Comparison of ENCODE assay signal across 8 mouse cellular contexts in the genomic region with DNA sequence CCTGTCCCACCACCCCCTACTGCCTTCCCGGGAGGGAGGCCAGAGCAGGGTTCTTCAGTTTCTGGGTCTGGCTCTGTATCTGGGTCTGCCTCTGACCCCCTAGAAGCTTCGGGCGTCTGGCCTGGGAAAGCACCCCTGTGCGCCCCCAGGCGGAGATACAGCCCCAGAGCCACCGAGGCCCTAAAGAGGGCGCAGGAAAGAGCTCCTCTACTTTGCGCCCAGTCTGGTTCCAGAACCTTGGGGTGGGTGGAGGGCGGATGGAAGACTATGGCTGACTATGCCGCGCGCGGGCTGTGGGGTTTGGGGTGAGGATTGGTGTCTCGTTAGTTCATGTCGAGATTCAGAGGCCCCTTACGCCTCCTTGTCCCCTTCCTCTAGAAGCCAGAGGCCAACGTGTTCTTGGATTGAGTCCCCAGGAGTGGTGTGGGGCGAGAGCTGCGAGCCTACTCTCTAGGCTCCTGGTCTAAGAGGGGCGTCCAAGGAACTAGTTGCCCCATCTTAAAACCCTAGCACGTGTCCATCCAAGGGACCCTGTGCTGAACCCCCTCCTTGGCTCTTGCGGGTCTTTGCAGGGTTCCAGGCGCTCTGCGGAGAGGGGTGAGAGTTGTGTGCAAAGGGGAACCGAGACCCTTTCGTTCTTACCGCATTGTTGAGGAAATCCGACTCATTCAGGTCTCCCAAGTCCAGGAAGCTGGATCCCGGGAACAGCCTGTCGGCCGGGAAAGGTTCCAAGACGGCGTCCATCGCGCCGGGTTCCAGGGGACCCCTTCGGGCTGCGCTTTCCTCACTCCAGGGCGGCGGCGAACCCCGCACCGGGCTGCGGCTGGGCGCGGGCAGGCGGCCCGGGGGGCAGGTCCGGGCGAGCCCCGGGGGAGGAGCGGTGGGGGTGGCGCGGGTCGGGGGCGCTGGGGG. TPM values are rescaled to one million over a fixed set of nuclear protein-coding genes. Genes with fewer than 3 reads are reported as not detected.
DNase-seq lines count a peak whose midpoint lies in the region; ATAC-seq lines count a peak whose summit lies in the region.

No protein-coding gene starts in this region.

- 5% methylated on average over 54 of the region's 56 CpGs for WGBS in intestine, embryonic 14.5 days
- WGBS in lung, embryonic 15.5 days = 3% methylated on average over 52 of the region's 56 CpGs

- peak overlapping the region; percentile 61 for H3K27ac ChIP-seq in intestine, embryonic 14.5 days (ENCODE audit: low read depth)
- H3K27ac ChIP-seq in lung, embryonic 15.5 days = peak overlapping the region; percentile 83

- H3K4me1 ChIP-seq in intestine, embryonic 14.5 days (replicated peaks; ENCODE audit: control insufficient read depth, insufficient read depth, low read length) = peaks cover 36% of the 10 kb centered on the region
- peaks cover 65% of the 10 kb centered on the region for H3K4me1 ChIP-seq in lung, embryonic 15.5 days

- peak overlapping the region; percentile 87 for H3K4me2 ChIP-seq in intestine, embryonic 14.5 days (ENCODE audit: low read length)
- H3K4me2 ChIP-seq in lung, embryonic 15.5 days = peak overlapping the region; percentile 95

- peak; percentile 31 for DNase-seq in right cerebral cortex, postnatal 14 days
- DNase-seq in right cerebral cortex, postnatal 25 days = no peak
- DNase-seq in adrenal gland, postnatal 36 days = peak; percentile 40 to 64
- DNase-seq in gastrocnemius, postnatal 10 days = peak; percentile 62
- DNase-seq in intestine, embryonic 14.5 days (ENCODE audit: low spot score) = peak; percentile 75
- DNase-seq in retina, postnatal 1 day = peak; percentile 50
- no peak for DNase-seq in left cerebral cortex, adult 8-10 months (ENCODE audit: low spot score in 2 of 2)

- peak overlapping the region; percentile 66 for H3K4me3 ChIP-seq in intestine, embryonic 14.5 days (ENCODE audit: low read depth, low read length)
- H3K4me3 ChIP-seq in lung, embryonic 15.5 days = peak overlapping the region; percentile 70

- H3K36me3 ChIP-seq in intestine, embryonic 14.5 days (ENCODE audit: control insufficient read depth, insufficient read depth, low read length) = no peaks in the 10 kb centered on the region
- H3K36me3 ChIP-seq in lung, embryonic 15.5 days = no peaks in the 10 kb centered on the region

- peak overlapping the region; percentile 62 for H3K9ac ChIP-seq in intestine, embryonic 14.5 days (ENCODE audit: low read length)
- H3K9ac ChIP-seq in lung, embryonic 15.5 days = peak overlapping the region; percentile 73

- peak; percentile 36; the same call in 1 of the 2 replicates for ATAC-seq in intestine, embryonic 14.5 days (replicated peaks; ENCODE audit: low FRiP score, low TSS enrichment, low read depth)
- ATAC-seq in lung, embryonic 15.5 days (ENCODE audit: borderline replicate concordance, extremely low read depth, low FRiP score, low TSS enrichment) = peak; percentile 56

- no peaks in the 10 kb centered on the region for H3K27me3 ChIP-seq in intestine, embryonic 14.5 days (replicated peaks; ENCODE audit: control insufficient read depth, insufficient read depth, low read length)
- H3K27me3 ChIP-seq in lung, embryonic 15.5 days = no peaks in the 10 kb centered on the region

- H3K9me3 ChIP-seq in intestine, embryonic 14.5 days (ENCODE audit: control insufficient read depth, low read length) = no peaks in the 10 kb centered on the region
- H3K9me3 ChIP-seq in lung, embryonic 15.5 days = no peaks in the 10 kb centered on the region

RNA-seq across cellular contexts. Expression of gene Creb3l1, which starts 0.7 kb away (rescaled TPM):
- 10 to 100 TPM in 1 of 2 experiments, 1 to 10 TPM in 1; 6.2 to 30.5 TPM for total RNA-seq in adrenal gland, postnatal 36 days (2021)
- 10 to 100 TPM; 29.2 to 44.6 TPM for total RNA-seq in gastrocnemius, postnatal 10 days (2021)
- 21.2 and 24.1 TPM in 2 replicates for polyA plus RNA-seq in intestine, embryonic 14.5 days (2014; fragmentation: Nextera tagmentation; extraction: Ambion mirVana)
- 11.4 and 11.5 TPM in 2 replicates for polyA plus RNA-seq in lung, embryonic 15.5 days (2015; fragmentation: Nextera tagmentation; extraction: Ambion mirVana)
- total RNA-seq in left cerebral cortex, adult 8-10 months (2022) = 1 to 10 TPM; 1.3 to 2.2 (median 1.8) TPM

RNA-seq across cellular contexts. Expression of gene Dgkz, which starts 48.0 kb away (rescaled TPM):
- total RNA-seq in adrenal gland, postnatal 36 days (2021) = 10 to 100 TPM; 45.1 to 48.0 TPM
- total RNA-seq in gastrocnemius, postnatal 10 days (2021) = 10 to 100 TPM; 60.5 to 84.3 TPM
- 71.9 and 75.6 TPM in 2 replicates for polyA plus RNA-seq in intestine, embryonic 14.5 days (2014; fragmentation: Nextera tagmentation; extraction: Ambion mirVana)
- 52.3 and 54.0 TPM in 2 replicates for polyA plus RNA-seq in lung, embryonic 15.5 days (2015; fragmentation: Nextera tagmentation; extraction: Ambion mirVana)
- 100 to 1,000 TPM; 414 to 471 (median 424) TPM for total RNA-seq in left cerebral cortex, adult 8-10 months (2022)

Comparison
In these comparisons a context has a peak if more than half of its experiments do, and no peak if none do; other contexts are left out.
1. DNase-seq: peak in right cerebral cortex, postnatal 14 days (single experiment), adrenal gland, postnatal 36 days (2 of 2), gastrocnemius, postnatal 10 days (single experiment), intestine, embryonic 14.5 days (single experiment) and retina, postnatal 1 day (single experiment); none in right cerebral cortex, postnatal 25 days (single experiment) and left cerebral cortex, adult 8-10 months (0 of 2).
2. RNA of gene Dgkz, which starts 48.0 kb away (total RNA-seq): 414 to 471 TPM in left cerebral cortex, adult 8-10 months; 60.5 to 84.3 TPM in gastrocnemius, postnatal 10 days and 45.1 to 48.0 TPM in adrenal gland, postnatal 36 days; every median in the first group is over 4 times any median in the second.